Mouse (Mus musculus) subcutaneous adipose tissue, adult 2 months (tissue): Measurements from ENCODE around the gene Top2b. TPM values are rescaled to one million over a fixed set of nuclear protein-coding genes. Genes with fewer than 3 reads are reported as not detected.

Experiments used
- polyA plus RNA-seq: library from polyadenylated mRNA; depleted of rRNA; stranded (reverse); fragments of >200 nt; gene quantifications from 2 replicates; pipeline ENCODE4 v1.2.3, GENCODE M21; 2012; ENCODE audit warnings: low replicate concordance; rRNA removed

Gene Top2b
- polyA plus RNA-seq = 14.9 and 18.8 TPM in 2 replicates

GRCm38 (mm10) chr14:16364878-16365337 lies at the start of gene Top2b:
Gene Top2b, plus strand, starts transcription at chr14:16365179.

Other genes with a start within 250 kb of the Top2b start
- 43.2 and 53.3 TPM in 2 replicates for gene Ngly1, start 115.9 kb upstream of the Top2b start, polyA plus RNA-seq
- gene Oxsm, start 115.4 kb upstream of the Top2b start, polyA plus RNA-seq = 9.6 and 15.3 TPM in 2 replicates